Mouse (Mus musculus) ES-E14 (cell line): ENCODE measurements around the gene Insr. TPM values are rescaled to one million over a fixed set of nuclear protein-coding genes. Genes with fewer than 3 reads are reported as not detected.
"Not testable (repeated sequence)": the region's sequence is repeated elsewhere in the genome, so short reads cannot be mapped to it uniquely, and the experiment has no call there.

Experiments
- DNase-seq: peaks from one replicate; pipeline ENCODE4 v3.0.0-alpha.2; 2013; ENCODE audit warnings: low read depth, low spot score
- H3K27ac ChIP-seq: 2 replicates; pipeline ENCODE4 v1.5.1; 2012; ENCODE audit warnings: low read depth, mild to moderate bottlenecking, low read length, moderate library complexity, mixed read lengths; ENCODE audit not compliant: poor library complexity, insufficient read depth, severe bottlenecking
- H3K36me3 ChIP-seq: 2 replicates; pipeline ENCODE4 v1.6.1; 2012; ENCODE audit warnings: mild to moderate bottlenecking, low read length, moderate library complexity, mixed read lengths; ENCODE audit not compliant: control insufficient read depth, poor library complexity, insufficient read depth, severe bottlenecking
- H3K4me1 ChIP-seq, 2 experiments: fragments of 150-350 bp in 1 of 2; sonication (generic) in 1 of 2; 2 replicates each; pipeline ENCODE4 v1.6.1; 2012; ENCODE audit warnings: low read length in 2 of 2, mild to moderate bottlenecking in 1 of 2, mixed read lengths in 1 of 2; ENCODE audit not compliant: control insufficient read depth in 2 of 2, insufficient read depth in 2 of 2, poor library complexity in 1 of 2
- H3K4me3 ChIP-seq, 2 experiments: fragments of 150-350 bp in 1 of 2; sonication (generic) in 1 of 2; 2 replicates each; pipeline ENCODE4 v1.5.1; 2012; ENCODE audit warnings: low read length in 2 of 2, low read depth in 1 of 2, mild to moderate bottlenecking in 1 of 2, mixed read lengths in 1 of 2; ENCODE audit not compliant: insufficient read depth in 1 of 2, poor library complexity in 1 of 2, severe bottlenecking in 1 of 2
- H3K9ac ChIP-seq: 2 replicates; pipeline ENCODE4 v1.6.1; 2012; ENCODE audit warnings: low read depth, mild to moderate bottlenecking, low read length, mixed read lengths; ENCODE audit not compliant: poor library complexity, insufficient read depth, severe bottlenecking
- H3K9me3 ChIP-seq: fragments of 150-350 bp; sonication (generic); 2 replicates; pipeline ENCODE4 v1.6.1; 2012; ENCODE audit warnings: low read depth, mild to moderate bottlenecking, low read length; ENCODE audit not compliant: control insufficient read depth, insufficient read depth
- CHD2 ChIP-seq: IDR thresholded peaks from 2 replicates; pipeline ENCODE4 v1.6.1; 2014; ENCODE audit warnings: mild to moderate bottlenecking, low read depth, low read length, inconsistent platforms
- HCFC1 ChIP-seq: IDR thresholded peaks from 2 replicates; pipeline ENCODE4 v1.6.1; 2012; ENCODE audit warnings: low read length, inconsistent platforms, borderline replicate concordance; ENCODE audit not compliant: insufficient read depth
- MAFK ChIP-seq: IDR thresholded peaks from 2 replicates; pipeline ENCODE4 v1.6.1; 2014; ENCODE audit warnings: mild to moderate bottlenecking, low read depth, low read length, inconsistent platforms; ENCODE audit not compliant: insufficient read depth
- ZC3H11A ChIP-seq: IDR thresholded peaks from 2 replicates; pipeline ENCODE4 v1.6.1; 2012; ENCODE audit warnings: low read depth, mild to moderate bottlenecking, inconsistent platforms, low read length, borderline replicate concordance
- ZNF384 ChIP-seq: IDR thresholded peaks from 2 replicates; pipeline ENCODE4 v1.6.1; 2012; ENCODE audit warnings: low read depth, low read length, inconsistent platforms
- in situ Hi-C, 2 experiments: fragments of 600-800 bp; cut with MboI; formaldehyde crosslinking; loops; one replicate each; pipeline ENCODE4 v1.15.1; 2025; ENCODE audit warnings: low sequenced_read_pairs in 2 of 2, inconsistent platforms in 1 of 2; ENCODE audit not compliant: unreplicated experiment in 2 of 2
- total RNA-seq: library from RNA; depleted of rRNA; stranded (reverse); fragments of 300-350 nt; gene quantifications from 2 replicates; pipeline ENCODE4 v1.2.3, GENCODE M21; 2012

Gene Insr
- total RNA-seq, 1 experiment = 9.3 TPM

- Histone ChIP-seq H3K4me1 (no peaks in the 10 kb centered on the region), H3K9ac (no peak overlapping the region), H3K9me3 (no peaks in the 10 kb centered on the region), H3K27ac (no peak overlapping the region), H3K4me3 (no peak overlapping the region), H3K36me3 (no peaks in the 10 kb centered on the region)
- DNase-seq = no peak
- no peak for TF ChIP-seq MAFK
- no peak for TF ChIP-seq ZNF384
- no peak for TF ChIP-seq CHD2
- no peak for TF ChIP-seq HCFC1
- TF ChIP-seq ZC3H11A = no peak
- in situ Hi-C loops = no loop called here
Observed at GRCm38 (mm10) chr8:3309636-3310035, 30.2 kb upstream of the Insr start.

GRCm38 (mm10) chr8:3308205-3308800, 28.9 kb upstream of the Insr start:
- not testable (repeated sequence) for H3K27ac ChIP-seq

GRCm38 (mm10) chr8:3302131-3302530, 22.7 kb upstream of the Insr start:
- no peak for TF ChIP-seq ZNF384
- TF ChIP-seq HCFC1 = no peak
- TF ChIP-seq MAFK = no peak
- TF ChIP-seq ZC3H11A = no peak
- no peak for TF ChIP-seq CHD2
- in situ Hi-C loops = no loop called here
- H3K9me3 ChIP-seq = no peaks in the 10 kb centered on the region
- H3K4me3 ChIP-seq = no peak overlapping the region
- H3K4me1 ChIP-seq = no peaks in the 10 kb centered on the region
- no peaks in the 10 kb centered on the region for H3K36me3 ChIP-seq
- no peak overlapping the region for H3K9ac ChIP-seq
- no peak overlapping the region for H3K27ac ChIP-seq
- DNase-seq = no peak

More at GRCm38 (mm10) chr8:3308205-3308800, 28.9 kb upstream of the Insr start:
- H3K4me3 ChIP-seq, DNase-seq, H3K4me1 ChIP-seq, in situ Hi-C loops, H3K9me3 ChIP-seq, H3K9ac ChIP-seq, H3K36me3 ChIP-seq: not testable (repeated sequence)

GRCm38 (mm10) chr8:3299322-3299721, 19.9 kb upstream of the Insr start:
- no peak overlapping the region for H3K4me3 ChIP-seq
- H3K9me3 ChIP-seq = no peaks in the 10 kb centered on the region
- no peak for TF ChIP-seq CHD2
- no peak for TF ChIP-seq ZC3H11A
- no peak for TF ChIP-seq MAFK
- TF ChIP-seq ZNF384 = no peak
- TF ChIP-seq HCFC1 = no peak
- in situ Hi-C loops = no loop called here
- H3K36me3 ChIP-seq = no peaks in the 10 kb centered on the region
- H3K27ac ChIP-seq = no peak overlapping the region
- DNase-seq = no peak
- no peak overlapping the region for H3K9ac ChIP-seq
- no peaks in the 10 kb centered on the region for H3K4me1 ChIP-seq

- TF ChIP-seq ZC3H11A (no peak), MAFK (no peak), HCFC1 (no peak), CHD2 (no peak), ZNF384 (no peak)
- no peak for DNase-seq
- Histone ChIP-seq H3K9ac (no peak overlapping the region), H3K27ac (no peak overlapping the region), H3K9me3 (no peaks in the 10 kb centered on the region), H3K4me1 (no peaks in the 10 kb centered on the region), H3K4me3 (no peak overlapping the region), H3K36me3 (no peaks in the 10 kb centered on the region)
- in situ Hi-C loops = loop anchor here in 1 of 2 experiments (10.0 kb wide), 1 partner anchor 389 kb away; the partner anchor contains the start of genes Fcor and Trappc5
Observed at GRCm38 (mm10) chr8:3285824-3286223, 6.4 kb upstream of the Insr start.
